Mouse (Mus musculus) ES-Bruce4 (cell line): Measurements from ENCODE around the gene Acadsb.

ENCODE experiments used
- CTCF ChIP-seq: IDR thresholded peaks from one replicate; pipeline ENCODE4 v1.8.1; 2011; ENCODE audit warnings: low read depth, low read length
- POLR2A ChIP-seq: IDR thresholded peaks from one replicate; pipeline ENCODE4 v1.8.1; 2011; ENCODE audit warnings: low read length; ENCODE audit not compliant: insufficient read depth

DNA sequence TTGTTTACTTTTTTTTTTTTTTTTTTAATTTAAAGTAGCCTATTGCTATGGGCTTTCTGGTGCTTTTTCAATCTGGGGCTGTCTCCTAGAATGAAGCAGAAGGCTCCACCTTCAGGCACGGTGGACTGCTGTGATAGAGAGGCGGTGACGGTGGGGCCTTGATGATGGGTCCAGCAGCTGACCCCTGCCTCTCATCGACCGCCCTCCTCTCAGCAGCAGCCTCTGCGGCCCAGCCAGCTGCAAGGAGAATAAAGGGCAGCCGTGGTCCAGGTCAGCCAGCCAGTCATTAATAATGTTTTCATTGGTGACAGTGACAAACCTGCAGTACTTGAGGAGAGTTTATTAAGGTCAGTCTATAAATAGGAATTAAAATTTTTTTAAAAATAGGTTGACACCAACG lies 66.7 kb downstream of the Acadsb start:
- no peak for TF ChIP-seq CTCF
- TF ChIP-seq POLR2A = no peak
